Mouse (Mus musculus): ENCODE results near the gene Tec.

GRCm38 (mm10) chr5:72845928-72846630 lies 22.2 kb downstream of the Tec start:
- TF ChIP-seq POLR2A (IDR thresholded peaks at IDR 0.05; ENCODE audit: insufficient read depth, low read depth, low read length) = no peak
- no peak for TF ChIP-seq CTCF (IDR thresholded peaks at IDR 0.05; ENCODE audit: insufficient read depth, low read depth, low read length)

Data from olfactory bulb, adult 2 months (tissue).